Mouse (Mus musculus): ENCODE measurements around the gene Catspere2.

The Catspere2 gene

GRCm38 (mm10) chr1:178219166-178220077 lies 236.2 kb downstream of the Catspere2 start:
- no peak for DNase-seq (ENCODE audit: low spot score)
